Mouse (Mus musculus): ENCODE data around the gene Rasl10b. TPM values are rescaled to one million over a fixed set of nuclear protein-coding genes. Genes with fewer than 3 reads are reported as not detected.

Gene Rasl10b
- polyA plus RNA-seq, 1 experiment from 2014 or later, result 0.02 TPM

GRCm38 (mm10) chr11:83449298-83449697, 40.4 kb downstream of the Rasl10b start:
- no peak for ATAC-seq (ENCODE audit: low read depth)
- 33% methylated on average over 4 of the region's 4 CpGs for WGBS (ENCODE audit: insufficient replicate concordance)
- Histone ChIP-seq H3K27ac (ENCODE audit: low read length) (no peak overlapping the region), H3K4me3 (ENCODE audit: low read depth, low read length) (no peak overlapping the region), H3K4me2 (ENCODE audit: low read depth, low read length) (no peak overlapping the region), H3K4me1 (ENCODE audit: control insufficient read depth, low read depth, low read length) (peaks cover 4% of the 10 kb centered on the region), H3K9me3 (replicated peaks; ENCODE audit: control insufficient read depth, low read length) (no peaks in the 10 kb centered on the region), H3K36me3 (ENCODE audit: control insufficient read depth, insufficient read depth) (no peaks in the 10 kb centered on the region), H3K27me3 (ENCODE audit: control insufficient read depth, insufficient read depth, low read depth, low read length) (peaks cover 18% of the 10 kb centered on the region), H3K9ac (ENCODE audit: low read depth, low read length) (no peak overlapping the region)

GRCm38 (mm10) chr11:83450550-83450949, 41.6 kb downstream of the Rasl10b start:
- Histone ChIP-seq H3K4me1 (ENCODE audit: control insufficient read depth, low read depth, low read length) (peaks cover 11% of the 10 kb centered on the region), H3K9me3 (replicated peaks; ENCODE audit: control insufficient read depth, low read length) (no peaks in the 10 kb centered on the region), H3K9ac (ENCODE audit: low read depth, low read length) (no peak overlapping the region), H3K4me2 (ENCODE audit: low read depth, low read length) (no peak overlapping the region), H3K4me3 (ENCODE audit: low read depth, low read length) (no peak overlapping the region), H3K36me3 (ENCODE audit: control insufficient read depth, insufficient read depth) (no peaks in the 10 kb centered on the region), H3K27ac (ENCODE audit: low read length) (no peak overlapping the region), H3K27me3 (ENCODE audit: control insufficient read depth, insufficient read depth, low read depth, low read length) (peaks cover 5% of the 10 kb centered on the region)
- ATAC-seq (ENCODE audit: low read depth), result no peak
- 35% methylated on average over 1 of the region's 1 CpGs for WGBS (ENCODE audit: insufficient replicate concordance)

- Histone ChIP-seq H3K27ac (ENCODE audit: low read length) (no peak overlapping the region), H3K4me1 (ENCODE audit: control insufficient read depth, low read depth, low read length) (peaks cover 11% of the 10 kb centered on the region), H3K27me3 (ENCODE audit: control insufficient read depth, insufficient read depth, low read depth, low read length) (0 out of 2 replicates have a peak, but pooled peaks cover 5% of the 10 kb centered on the region), H3K9ac (ENCODE audit: low read depth, low read length) (no peak overlapping the region), H3K4me2 (ENCODE audit: low read depth, low read length) (no peak overlapping the region), H3K9me3 (replicated peaks; ENCODE audit: control insufficient read depth, low read length) (no peaks in the 10 kb centered on the region), H3K36me3 (ENCODE audit: control insufficient read depth, insufficient read depth) (no peaks in the 10 kb centered on the region), H3K4me3 (ENCODE audit: low read depth, low read length) (no peak overlapping the region)
- WGBS (ENCODE audit: insufficient replicate concordance), result 75% methylated on average over 10 of the region's 10 CpGs
- no peak for ATAC-seq (ENCODE audit: low read depth)
Observed at GRCm38 (mm10) chr11:83451281-83451680, 42.3 kb downstream of the Rasl10b start.

DNA sequence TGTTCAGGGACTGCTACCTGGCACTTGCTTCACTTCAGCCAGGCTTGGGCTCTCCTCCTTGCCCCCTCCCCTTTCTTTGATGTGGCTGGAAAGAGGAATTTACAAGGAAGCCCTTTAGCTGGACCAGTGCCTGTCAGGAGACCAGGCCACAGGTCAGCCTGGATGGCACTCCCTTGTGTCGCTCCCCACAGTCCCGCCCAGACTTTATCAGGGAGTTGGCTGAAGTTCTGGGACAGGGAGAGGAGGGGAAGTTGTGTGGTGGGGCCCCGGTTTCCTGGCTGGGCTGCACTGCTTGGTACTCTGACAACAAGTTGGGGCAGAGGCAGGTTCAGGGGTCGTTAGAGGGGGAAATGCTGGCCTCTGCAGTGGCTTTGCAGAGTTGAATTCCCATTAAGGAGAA, 45.6 kb downstream of the Rasl10b start:
- H3K4me2 ChIP-seq (ENCODE audit: low read depth, low read length), result no peak overlapping the region
- peaks cover 11% of the 10 kb centered on the region for H3K4me1 ChIP-seq (ENCODE audit: control insufficient read depth, low read depth, low read length)
- H3K9me3 ChIP-seq (replicated peaks; ENCODE audit: control insufficient read depth, low read length), result no peaks in the 10 kb centered on the region
- H3K27ac ChIP-seq (ENCODE audit: low read length), result no peak overlapping the region
- 4% methylated on average over 4 of the region's 4 CpGs for WGBS (ENCODE audit: insufficient replicate concordance)
- H3K9ac ChIP-seq (ENCODE audit: low read depth, low read length), result no peak overlapping the region
- H3K4me3 ChIP-seq (ENCODE audit: low read depth, low read length), result no peak overlapping the region
- ATAC-seq (ENCODE audit: low read depth), result peak; percentile 50; the same call in 1 of the 2 replicates
- H3K36me3 ChIP-seq (ENCODE audit: control insufficient read depth, insufficient read depth), result no peaks in the 10 kb centered on the region
- no peaks in the 10 kb centered on the region for H3K27me3 ChIP-seq (ENCODE audit: control insufficient read depth, insufficient read depth, low read depth, low read length)

- H3K27me3 ChIP-seq (ENCODE audit: control insufficient read depth, insufficient read depth, low read depth, low read length), result no peaks in the 10 kb centered on the region
- no peak overlapping the region for H3K27ac ChIP-seq (ENCODE audit: low read length)
- 41% methylated on average over 3 of the region's 3 CpGs for WGBS (ENCODE audit: insufficient replicate concordance)
- H3K4me2 ChIP-seq (ENCODE audit: low read depth, low read length), result no peak overlapping the region
- H3K36me3 ChIP-seq (ENCODE audit: control insufficient read depth, insufficient read depth), result no peaks in the 10 kb centered on the region
- H3K9ac ChIP-seq (ENCODE audit: low read depth, low read length), result no peak overlapping the region
- H3K9me3 ChIP-seq (replicated peaks; ENCODE audit: control insufficient read depth, low read length), result no peaks in the 10 kb centered on the region
- H3K4me3 ChIP-seq (ENCODE audit: low read depth, low read length), result no peak overlapping the region
- peaks cover 11% of the 10 kb centered on the region for H3K4me1 ChIP-seq (ENCODE audit: control insufficient read depth, low read depth, low read length)
- ATAC-seq (ENCODE audit: low read depth), result no peak
Observed at GRCm38 (mm10) chr11:83455608-83456007, 46.7 kb downstream of the Rasl10b start.

DNA sequence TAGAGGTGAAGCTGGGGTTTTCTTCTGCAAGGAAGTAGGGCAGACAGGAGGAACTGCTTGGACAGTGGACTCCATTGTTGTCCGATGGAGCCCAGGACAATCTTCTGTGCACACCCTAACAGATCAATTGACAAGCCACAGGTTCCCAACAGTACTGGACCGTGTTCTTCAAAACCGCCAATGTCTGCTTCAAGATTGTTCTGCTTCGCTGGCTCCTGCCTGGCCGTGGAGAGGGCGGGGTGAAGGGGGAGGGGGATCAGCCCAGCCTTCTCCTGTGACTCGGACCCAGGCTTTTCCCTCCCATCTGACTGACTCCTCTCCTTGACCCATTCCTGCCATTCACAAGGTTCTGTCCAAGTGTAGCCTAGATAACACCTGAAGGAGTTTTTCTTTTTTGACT, 48.3 kb downstream of the Rasl10b start:
- ATAC-seq (ENCODE audit: low read depth), result no peak
- Histone ChIP-seq H3K9ac (ENCODE audit: low read depth, low read length) (no peak overlapping the region), H3K27me3 (ENCODE audit: control insufficient read depth, insufficient read depth, low read depth, low read length) (peaks cover 9% of the 10 kb centered on the region), H3K4me3 (ENCODE audit: low read depth, low read length) (no peak overlapping the region), H3K4me1 (ENCODE audit: control insufficient read depth, low read depth, low read length) (peaks cover 11% of the 10 kb centered on the region), H3K9me3 (replicated peaks; ENCODE audit: control insufficient read depth, low read length) (no peaks in the 10 kb centered on the region), H3K36me3 (ENCODE audit: control insufficient read depth, insufficient read depth) (no peaks in the 10 kb centered on the region), H3K4me2 (ENCODE audit: low read depth, low read length) (no peak overlapping the region), H3K27ac (ENCODE audit: low read length) (no peak overlapping the region)
- 37% methylated on average over 7 of the region's 7 CpGs for WGBS (ENCODE audit: insufficient replicate concordance)

- ATAC-seq (ENCODE audit: low read depth), result no peak
- Histone ChIP-seq H3K4me2 (ENCODE audit: low read depth, low read length) (no peak overlapping the region), H3K27me3 (ENCODE audit: control insufficient read depth, insufficient read depth, low read depth, low read length) (peaks cover 17% of the 10 kb centered on the region)
Observed at GRCm38 (mm10) chr11:83457912-83458601, 49.1 kb downstream of the Rasl10b start.

DNA sequence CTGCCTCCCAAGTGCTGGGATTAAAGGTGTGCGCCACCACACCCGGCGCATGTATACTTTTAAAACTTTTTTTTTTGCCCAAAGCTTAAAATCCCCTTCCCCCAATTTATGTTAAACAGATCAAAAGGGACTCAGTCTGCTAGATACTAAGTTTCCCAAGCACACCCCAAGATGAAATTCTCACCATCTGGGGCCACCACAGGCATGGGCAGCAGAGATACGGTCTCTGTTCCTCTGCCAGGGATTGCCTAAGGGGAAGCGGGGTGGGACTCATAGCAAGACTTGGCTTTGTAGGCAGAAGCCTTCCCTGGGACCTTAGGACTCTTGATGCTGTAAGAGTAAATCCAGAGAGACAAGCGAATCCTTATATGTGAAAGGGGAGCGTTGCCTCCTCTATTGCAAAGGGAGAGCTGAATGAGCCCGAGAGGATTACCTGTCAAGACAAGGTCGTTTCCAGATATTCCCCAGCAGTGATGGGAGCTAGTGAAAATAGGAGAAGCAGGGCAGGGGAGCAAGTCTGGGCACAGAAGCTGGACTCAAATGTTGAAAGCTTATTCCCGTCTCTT, 52.6 kb downstream of the Rasl10b start:
- ATAC-seq (ENCODE audit: low read depth), result no peak
- H3K27ac ChIP-seq (ENCODE audit: low read length), result no peak overlapping the region
- no peaks in the 10 kb centered on the region for H3K36me3 ChIP-seq (ENCODE audit: control insufficient read depth, insufficient read depth)
- H3K4me1 ChIP-seq (ENCODE audit: control insufficient read depth, low read depth, low read length), result no peaks in the 10 kb centered on the region
- no peaks in the 10 kb centered on the region for H3K9me3 ChIP-seq (replicated peaks; ENCODE audit: control insufficient read depth, low read length)
- H3K4me2 ChIP-seq (ENCODE audit: low read depth, low read length), result no peak overlapping the region
- no peak overlapping the region for H3K4me3 ChIP-seq (ENCODE audit: low read depth, low read length)
- H3K27me3 ChIP-seq (ENCODE audit: control insufficient read depth, insufficient read depth, low read depth, low read length), result peaks cover 34% of the 10 kb centered on the region
- no peak overlapping the region for H3K9ac ChIP-seq (ENCODE audit: low read depth, low read length)
- 58% methylated on average over 10 of the region's 10 CpGs for WGBS (ENCODE audit: insufficient replicate concordance)

More at GRCm38 (mm10) chr11:83457912-83458601, 49.1 kb downstream of the Rasl10b start:
- Histone ChIP-seq H3K9ac (ENCODE audit: low read depth, low read length) (no peak overlapping the region), H3K9me3 (replicated peaks; ENCODE audit: control insufficient read depth, low read length) (no peaks in the 10 kb centered on the region), H3K4me3 (ENCODE audit: low read depth, low read length) (no peak overlapping the region), H3K36me3 (ENCODE audit: control insufficient read depth, insufficient read depth) (no peaks in the 10 kb centered on the region), H3K4me1 (ENCODE audit: control insufficient read depth, low read depth, low read length) (peaks cover 11% of the 10 kb centered on the region), H3K27ac (ENCODE audit: low read length) (no peak overlapping the region)
- 65% methylated on average over 9 of the region's 9 CpGs for WGBS (ENCODE audit: insufficient replicate concordance)

GRCm38 (mm10) chr11:83462711-83463244, 53.8 kb downstream of the Rasl10b start, which contains the start of gene Mmp28:
Gene Mmp28, minus strand, starts transcription at chr11:83463071.
- Histone ChIP-seq H3K9me3 (replicated peaks; ENCODE audit: control insufficient read depth, low read length) (no peaks in the 10 kb centered on the region), H3K27me3 (ENCODE audit: control insufficient read depth, insufficient read depth, low read depth, low read length) (peaks cover 34% of the 10 kb centered on the region), H3K36me3 (ENCODE audit: control insufficient read depth, insufficient read depth) (no peaks in the 10 kb centered on the region), H3K4me3 (ENCODE audit: low read depth, low read length) (peak within 1 kb of the TSS; percentile 56), H3K4me1 (ENCODE audit: control insufficient read depth, low read depth, low read length) (no peaks in the 10 kb centered on the region), H3K4me2 (ENCODE audit: low read depth, low read length) (peak within 1 kb of the TSS; percentile 68), H3K9ac (ENCODE audit: low read depth, low read length) (no peak within 1 kb of the TSS; the same call in 1 of the 2 replicates), H3K27ac (ENCODE audit: low read length) (no peak within 1 kb of the TSS)
- ATAC-seq (ENCODE audit: low read depth), result peak; percentile 62; the same call in 1 of the 2 replicates
- 0% methylated on average over 42 of the region's 42 CpGs for WGBS (ENCODE audit: insufficient replicate concordance)

All from liver, embryonic 16.5 days (tissue).